Mouse (Mus musculus) E14TG2a.4 (cell line): ENCODE results near the gene Usp7.

ENCODE experiments used
- H3K27me3 ChIP-seq: 2 replicates; pipeline ENCODE4 v1.6.1; 2014; ENCODE audit warnings: low read length, control low read depth; ENCODE audit not compliant: insufficient read depth
- H3K36me3 ChIP-seq: 2 replicates; pipeline ENCODE4 v1.6.1; 2014; ENCODE audit warnings: low read length, control low read depth; ENCODE audit not compliant: insufficient read depth
- H3K4me1 ChIP-seq: replicated peaks from 2 replicates; pipeline ENCODE4 v1.6.1; 2014; ENCODE audit warnings: low read depth, low read length, control low read depth
- H3K4me3 ChIP-seq: replicated peaks from 2 replicates; pipeline ENCODE4 v1.5.1; 2014; ENCODE audit warnings: mild to moderate bottlenecking, low read length
- H3K9me3 ChIP-seq: 2 replicates; pipeline ENCODE4 v1.6.1; 2014; ENCODE audit warnings: low read length, control low read depth
- CTCF ChIP-seq: conservative IDR thresholded peaks from 2 replicates; pipeline ENCODE4 v1.5.1; 2014; ENCODE audit warnings: low read length
- NANOG ChIP-seq: IDR thresholded peaks from 2 replicates; pipeline ENCODE4 v1.6.1; 2014; ENCODE audit warnings: borderline replicate concordance, low read length, mixed read lengths
- POU5F1 ChIP-seq: IDR thresholded peaks from 2 replicates; pipeline ENCODE4 v1.6.1; 2014; ENCODE audit warnings: low read length, borderline replicate concordance

Gene Usp7

DNA sequence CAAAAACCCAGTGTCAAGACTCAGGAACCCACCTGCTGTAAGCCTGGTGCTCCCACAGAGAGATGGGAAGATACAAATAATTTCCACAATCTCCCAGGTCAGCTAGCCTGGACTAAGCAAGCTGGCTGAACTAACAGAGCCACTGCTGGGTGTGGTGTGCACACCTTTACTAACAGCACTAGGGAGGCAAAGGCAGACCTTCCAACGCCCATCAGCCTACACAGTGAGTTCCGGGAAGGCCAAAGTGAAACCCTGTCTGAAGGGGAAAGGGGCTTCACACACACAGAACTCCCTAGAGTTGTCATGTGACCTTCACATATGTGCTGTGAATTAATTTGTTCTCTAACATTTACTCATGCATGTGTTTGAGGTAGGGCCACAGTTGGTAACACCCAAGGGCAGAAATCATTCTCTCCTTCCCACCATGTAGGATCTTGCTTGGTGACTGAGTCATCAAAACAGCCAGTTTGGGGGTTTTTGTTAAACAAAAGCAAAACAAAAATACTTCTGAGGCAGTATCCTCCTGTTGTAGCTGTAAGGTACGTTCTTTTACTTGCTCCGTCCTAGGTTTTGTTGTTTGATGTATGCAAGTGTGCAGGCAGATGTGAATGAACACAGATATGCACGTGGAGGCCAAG lies 63.9 kb downstream of the Usp7 start:
- Histone ChIP-seq H3K27me3 (no peaks in the 10 kb centered on the region), H3K4me1 (peaks cover 95% of the 10 kb centered on the region), H3K4me3 (peak overlapping the region; percentile 61), H3K36me3 (peaks cover 78% of the 10 kb centered on the region), H3K9me3 (no peaks in the 10 kb centered on the region)
- TF ChIP-seq CTCF (no peak), NANOG (no peak), POU5F1 (no peak)

DNA sequence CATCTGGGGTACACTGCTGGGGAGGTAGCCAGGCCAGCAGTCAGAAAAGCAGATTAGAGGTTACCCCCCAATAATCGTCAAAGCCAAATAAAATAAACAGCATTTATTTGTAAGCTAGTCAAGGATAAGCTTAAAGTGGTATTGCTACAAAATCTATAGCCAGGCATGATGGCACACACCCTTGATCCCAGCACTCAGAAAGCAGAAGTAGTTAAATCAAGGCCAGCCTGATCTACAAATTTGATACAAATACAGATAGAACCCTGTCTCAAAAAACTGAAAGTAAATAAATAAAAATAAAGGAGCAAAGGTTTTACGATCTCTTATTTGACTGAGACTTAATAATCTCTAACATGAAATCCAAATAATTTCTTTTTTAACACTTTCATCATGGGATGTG lies 66.3 kb downstream of the Usp7 start:
- peaks cover 96% of the 10 kb centered on the region for H3K4me1 ChIP-seq
- TF ChIP-seq NANOG (no peak), POU5F1 (no peak), CTCF (no peak)
- H3K27me3 ChIP-seq = no peaks in the 10 kb centered on the region
- no peaks in the 10 kb centered on the region for H3K9me3 ChIP-seq
- H3K36me3 ChIP-seq = peaks cover 78% of the 10 kb centered on the region
- H3K4me3 ChIP-seq = no peak overlapping the region

GRCm38 (mm10) chr16:8724031-8724430 lies 68.1 kb downstream of the Usp7 start:
- TF ChIP-seq POU5F1 = no peak
- peak; percentile 74; the same call in 1 of the 2 replicates for TF ChIP-seq NANOG
- TF ChIP-seq CTCF = no peak

DNA sequence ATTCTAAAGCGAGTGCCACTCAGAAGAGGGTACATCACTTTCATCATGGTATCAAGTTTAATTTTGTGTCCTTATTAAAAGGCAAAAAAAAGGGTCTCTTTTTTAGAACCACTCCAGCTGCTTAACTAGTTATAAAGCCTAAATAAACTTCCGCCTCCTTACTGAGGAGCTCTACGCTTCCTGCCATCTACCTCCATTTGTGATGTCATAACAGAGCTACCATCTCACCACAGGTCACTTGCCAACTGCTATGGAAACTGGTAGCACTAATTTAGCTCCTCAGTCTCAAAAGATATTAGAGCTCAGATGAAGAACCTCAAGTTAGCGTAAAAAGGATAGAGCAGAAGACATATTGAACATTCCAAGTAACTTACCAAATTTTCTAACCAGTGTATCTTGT lies 71.7 kb downstream of the Usp7 start:
- H3K4me3 ChIP-seq = no peak overlapping the region
- TF ChIP-seq CTCF (no peak), NANOG (no peak), POU5F1 (no peak)
- peaks cover 97% of the 10 kb centered on the region for H3K4me1 ChIP-seq
- no peaks in the 10 kb centered on the region for H3K27me3 ChIP-seq
- H3K36me3 ChIP-seq = peaks cover 82% of the 10 kb centered on the region
- H3K9me3 ChIP-seq = no peaks in the 10 kb centered on the region

More at GRCm38 (mm10) chr16:8724031-8724430, 68.1 kb downstream of the Usp7 start:
- H3K27me3 ChIP-seq = no peaks in the 10 kb centered on the region
- peaks cover 96% of the 10 kb centered on the region for H3K4me1 ChIP-seq
- H3K4me3 ChIP-seq = peak overlapping the region; percentile 24; the same call in 1 of the 2 replicates
- no peaks in the 10 kb centered on the region for H3K9me3 ChIP-seq
- H3K36me3 ChIP-seq = peaks cover 78% of the 10 kb centered on the region

DNA sequence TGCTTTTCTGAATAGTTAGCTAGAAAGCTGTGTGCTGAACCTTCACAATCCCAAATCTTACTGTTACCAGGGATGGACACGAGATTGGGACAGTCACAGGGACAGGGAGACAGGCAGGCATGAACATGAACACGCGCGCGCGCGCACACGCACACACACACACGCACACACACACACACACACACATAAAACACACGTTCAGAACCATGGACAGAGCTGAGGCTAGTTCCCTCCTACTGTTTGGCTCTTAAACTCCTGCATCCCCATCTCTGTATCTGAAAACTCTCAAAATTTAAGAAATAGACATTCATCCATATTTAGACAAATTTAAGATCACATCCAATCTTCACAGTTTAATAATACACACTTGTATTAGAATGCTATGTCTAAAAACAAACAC lies 74.4 kb downstream of the Usp7 start:
- Histone ChIP-seq H3K4me1 (peaks cover 98% of the 10 kb centered on the region), H3K9me3 (no peaks in the 10 kb centered on the region)

GRCm38 (mm10) chr16:8716300-8716699 lies 75.8 kb downstream of the Usp7 start:
- TF ChIP-seq CTCF = no peak
- TF ChIP-seq NANOG = no peak
- TF ChIP-seq POU5F1 = no peak
- Histone ChIP-seq H3K9me3 (no peaks in the 10 kb centered on the region), H3K27me3 (no peaks in the 10 kb centered on the region), H3K4me3 (no peak overlapping the region), H3K36me3 (peaks cover 95% of the 10 kb centered on the region), H3K4me1 (peaks cover 98% of the 10 kb centered on the region)

More for the DNA sequence above, 74.4 kb downstream of the Usp7 start:
- Histone ChIP-seq H3K4me3 (no peak overlapping the region), H3K27me3 (no peaks in the 10 kb centered on the region), H3K36me3 (peaks cover 95% of the 10 kb centered on the region)
- TF ChIP-seq NANOG = no peak
- no peak for TF ChIP-seq CTCF
- TF ChIP-seq POU5F1 = no peak

- Histone ChIP-seq H3K27me3 (no peaks in the 10 kb centered on the region), H3K4me1 (peaks cover 98% of the 10 kb centered on the region), H3K9me3 (no peaks in the 10 kb centered on the region), H3K36me3 (peaks cover 96% of the 10 kb centered on the region), H3K4me3 (no peak overlapping the region)
- TF ChIP-seq NANOG = no peak
Observed at GRCm38 (mm10) chr16:8715513-8716080, 76.5 kb downstream of the Usp7 start.

DNA sequence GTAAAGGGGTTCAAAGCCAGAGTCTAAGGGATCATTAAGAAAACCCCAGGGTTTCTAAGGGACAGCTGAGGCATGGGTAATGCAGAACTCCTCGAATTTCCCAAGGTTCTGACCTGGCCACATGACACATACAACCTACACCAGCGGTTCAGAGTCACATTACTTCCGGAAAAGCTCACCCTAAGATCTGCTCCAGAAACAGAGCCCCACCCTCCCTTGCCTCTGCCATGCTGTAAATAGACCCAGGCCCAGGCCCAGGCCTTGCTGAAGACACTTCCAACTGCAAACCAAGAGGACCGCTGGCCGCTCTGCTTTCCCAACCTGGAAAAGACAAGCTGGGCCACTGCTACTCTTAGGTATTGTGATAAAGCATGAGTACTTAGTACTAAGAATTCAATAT lies 77.3 kb downstream of the Usp7 start:
- Histone ChIP-seq H3K9me3 (no peaks in the 10 kb centered on the region), H3K27me3 (no peaks in the 10 kb centered on the region), H3K4me3 (no peak overlapping the region), H3K36me3 (peaks cover 97% of the 10 kb centered on the region), H3K4me1 (peaks cover 98% of the 10 kb centered on the region)
- TF ChIP-seq POU5F1 = no peak
- TF ChIP-seq NANOG = no peak
- no peak for TF ChIP-seq CTCF

DNA sequence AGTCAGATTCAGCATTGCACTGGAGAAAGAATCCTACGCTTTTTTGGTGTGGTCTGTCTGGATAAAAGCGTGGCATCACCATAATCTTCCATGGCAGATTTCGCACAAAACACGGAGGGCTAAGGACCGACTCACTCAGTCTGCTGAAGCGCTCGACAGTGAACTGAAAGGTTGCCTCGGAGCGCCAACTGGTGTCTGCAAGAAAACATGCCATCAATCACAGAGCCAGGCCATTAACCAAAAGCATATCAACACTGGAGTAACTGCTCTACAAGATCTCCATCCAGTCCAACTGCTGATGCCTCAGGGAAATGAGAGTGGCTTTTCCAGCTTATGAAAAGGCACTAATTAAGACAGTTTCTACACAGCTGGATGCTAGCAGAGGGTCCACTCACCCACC lies 80.1 kb downstream of the Usp7 start:
- peaks cover 100% of the 10 kb centered on the region for H3K4me1 ChIP-seq
- no peaks in the 10 kb centered on the region for H3K27me3 ChIP-seq
- H3K9me3 ChIP-seq = no peaks in the 10 kb centered on the region
- H3K4me3 ChIP-seq = no peak overlapping the region
- H3K36me3 ChIP-seq = peaks cover 100% of the 10 kb centered on the region
- TF ChIP-seq POU5F1 (no peak), NANOG (no peak), CTCF (no peak)
